Comparison of ENCODE assay signal across 8 mouse cellular contexts in genomic region chr7:25787456-25788219, GRCm38 (mm10). TPM values are rescaled to one million over a fixed set of nuclear protein-coding genes. Genes with fewer than 3 reads are reported as not detected.
A peak's percentile ranks its signal among the peaks of the same experiment; 100 is the strongest.
DNase-seq lines count a peak whose midpoint lies in the region; ATAC-seq and TF ChIP-seq lines count a peak whose summit lies in the region.

No protein-coding gene starts in this region.

- peak overlapping the region; percentile 66 for H3K4me3 ChIP-seq in embryonic facial prominence, embryonic 10.5 days
- peak overlapping the region; percentile 35; the same call in 1 of the 2 replicates for H3K4me3 ChIP-seq in liver, postnatal 0 days (ENCODE audit: low read depth, low read length)
- H3K4me3 ChIP-seq in stomach, embryonic 14.5 days (ENCODE audit: low read depth, low read length), result peak overlapping the region; percentile 65

- H3K27me3 ChIP-seq in embryonic facial prominence, embryonic 10.5 days (replicated peaks; ENCODE audit: low read depth, poor library complexity, severe bottlenecking), result peaks cover 40% of the 10 kb centered on the region; the same call in 1 of the 2 replicates
- H3K27me3 ChIP-seq in liver, postnatal 0 days (ENCODE audit: insufficient read depth, low read length), result peaks cover 11% of the 10 kb centered on the region
- H3K27me3 ChIP-seq in stomach, embryonic 14.5 days (ENCODE audit: control insufficient read depth, insufficient read depth, low read length), result no peaks in the 10 kb centered on the region

- 24% methylated on average over 9 of the region's 9 CpGs for WGBS in embryonic facial prominence, embryonic 10.5 days
- WGBS in liver, postnatal 0 days (ENCODE audit: insufficient replicate concordance), result 46% methylated on average over 9 of the region's 9 CpGs
- WGBS in stomach, embryonic 14.5 days, result 18% methylated on average over 9 of the region's 9 CpGs

- TF ChIP-seq EP300 in liver, postnatal 0 days (IDR thresholded peaks at IDR 0.05; ENCODE audit: low read depth), result no peak

- peak overlapping the region; percentile 21; the same call in 1 of the 2 replicates for H3K9ac ChIP-seq in liver, postnatal 0 days (replicated peaks)
- H3K9ac ChIP-seq in stomach, embryonic 14.5 days (replicated peaks; ENCODE audit: low read depth, low read length), result peak overlapping the region; percentile 48; the same call in 1 of the 2 replicates

- no peaks in the 10 kb centered on the region for H3K9me3 ChIP-seq in embryonic facial prominence, embryonic 10.5 days
- no peaks in the 10 kb centered on the region for H3K9me3 ChIP-seq in liver, postnatal 0 days (ENCODE audit: low read length)
- H3K9me3 ChIP-seq in stomach, embryonic 14.5 days (ENCODE audit: control insufficient read depth, low read depth, low read length), result no peaks in the 10 kb centered on the region

- TF ChIP-seq CTCF in liver, postnatal 0 days (IDR thresholded peaks at IDR 0.05; ENCODE audit: low read depth), result no peak

- no peak for ATAC-seq in liver, postnatal 0 days
- peak; percentile 1; the same call in 1 of the 2 replicates for ATAC-seq in stomach, embryonic 14.5 days (ENCODE audit: insufficient number of reproducible peaks, insufficient read depth, low FRiP score, low read depth)
- ATAC-seq in monocyte, adult 5-6 weeks (replicated peaks; ENCODE audit: insufficient number of reproducible peaks, low FRiP score, low TSS enrichment, poor library complexity, severe bottlenecking), result no peak

- H3K4me1 ChIP-seq in embryonic facial prominence, embryonic 10.5 days, result peaks cover 51% of the 10 kb centered on the region
- peaks cover 8% of the 10 kb centered on the region; the same call in 1 of the 2 replicates for H3K4me1 ChIP-seq in liver, postnatal 0 days (ENCODE audit: insufficient read depth)
- H3K4me1 ChIP-seq in stomach, embryonic 14.5 days (ENCODE audit: control insufficient read depth, insufficient read depth, low read length), result peaks cover 14% of the 10 kb centered on the region

- intact Hi-C loops in heart, postnatal 14 days (cut with DNase I), result loop anchor here (2.0 kb wide), 1 partner anchor 15 kb away; no protein-coding TSS in a partner anchor
- intact Hi-C loops in left cerebral cortex, postnatal 14 days (cut with DNase I), result no loop called here

- H3K4me2 ChIP-seq in liver, postnatal 0 days (ENCODE audit: low read depth, low read length), result peak overlapping the region; percentile 54
- H3K4me2 ChIP-seq in stomach, embryonic 14.5 days (replicated peaks; ENCODE audit: low read depth, low read length), result peak overlapping the region; percentile 69

- DNase-seq in gastrocnemius, adult 18-20 months (ENCODE audit: low spot score), result peak; percentile 32
- DNase-seq in gastrocnemius, postnatal 4 days (ENCODE audit: low spot score in 2 of 2), result no peak
- DNase-seq in embryonic facial prominence, embryonic 10.5 days (ENCODE audit: low spot score), result peak; percentile 15
- DNase-seq in heart, postnatal 14 days, result peak; percentile 53 to 54
- DNase-seq in liver, postnatal 0 days, result no peak
- no peak for DNase-seq in left cerebral cortex, postnatal 14 days (ENCODE audit: low spot score in 2 of 2)

- H3K27ac ChIP-seq in embryonic facial prominence, embryonic 10.5 days (replicated peaks), result peak overlapping the region; percentile 83
- no peak overlapping the region for H3K27ac ChIP-seq in liver, postnatal 0 days (ENCODE audit: low read depth)
- peak overlapping the region; percentile 84 for H3K27ac ChIP-seq in stomach, embryonic 14.5 days (ENCODE audit: low read length)

- peaks cover 8% of the 10 kb centered on the region; the same call in 1 of the 2 replicates for H3K36me3 ChIP-seq in embryonic facial prominence, embryonic 10.5 days (replicated peaks)
- H3K36me3 ChIP-seq in liver, postnatal 0 days (replicated peaks; ENCODE audit: insufficient read depth, low read length), result no peaks in the 10 kb centered on the region
- peaks cover 3% of the 10 kb centered on the region; the same call in 1 of the 2 replicates for H3K36me3 ChIP-seq in stomach, embryonic 14.5 days (ENCODE audit: control insufficient read depth, insufficient read depth, low read length)

RNA-seq across cellular contexts. Expression of gene Axl, which starts 0.9 kb away (rescaled TPM):
- 10 to 100 TPM; 27.6 to 42.7 TPM for total RNA-seq in gastrocnemius, adult 18-20 months (2021)
- total RNA-seq in gastrocnemius, postnatal 4 days (2021), result 100 to 1,000 TPM; 172 to 194 TPM
- polyA plus RNA-seq in embryonic facial prominence, embryonic 10.5 days (2016; fragmentation: Nextera tagmentation; extraction: Ambion mirVana), result 22.1 and 29.7 TPM in 2 replicates
- total RNA-seq in heart, postnatal 14 days (2021), result 100 to 1,000 TPM in 1 of 2 experiments, 10 to 100 TPM in 1; 94.3 to 122 TPM
- 26.6 and 27.4 TPM in 2 replicates for polyA plus RNA-seq in liver, postnatal 0 days (2015; fragmentation: Nextera tagmentation; extraction: Ambion mirVana)
- 66.4 and 75.3 TPM in 2 replicates for polyA plus RNA-seq in stomach, embryonic 14.5 days (2014; fragmentation: Nextera tagmentation; extraction: Ambion mirVana)
- 4.9 to 6.4 TPM (median 5.8 TPM) in 3 replicates for total RNA-seq in monocyte, adult 5-6 weeks (2017)
- 10 to 100 TPM; 35.9 to 38.8 TPM for total RNA-seq in left cerebral cortex, postnatal 14 days (2021)

RNA-seq across cellular contexts. Expression of gene Cyp2s1, which starts 29.1 kb away (rescaled TPM):
- total RNA-seq in gastrocnemius, adult 18-20 months (2021), result under 1 TPM; 0.16 to 0.28 TPM
- total RNA-seq in gastrocnemius, postnatal 4 days (2021), result under 1 TPM; 0.57 to 0.69 TPM
- 2.5 and 2.9 TPM in 2 replicates for polyA plus RNA-seq in embryonic facial prominence, embryonic 10.5 days (2016; fragmentation: Nextera tagmentation; extraction: Ambion mirVana)
- 1 to 10 TPM; 5.4 to 6.1 TPM for total RNA-seq in heart, postnatal 14 days (2021)
- 0.65 and 0.92 TPM in 2 replicates for polyA plus RNA-seq in liver, postnatal 0 days (2015; fragmentation: Nextera tagmentation; extraction: Ambion mirVana)
- 32.0 and 34.1 TPM in 2 replicates for polyA plus RNA-seq in stomach, embryonic 14.5 days (2014; fragmentation: Nextera tagmentation; extraction: Ambion mirVana)
- total RNA-seq in monocyte, adult 5-6 weeks (2017), result not detected in 3 replicates
- total RNA-seq in left cerebral cortex, postnatal 14 days (2021), result 1 to 10 TPM; 3.5 to 4.6 TPM

RNA-seq across cellular contexts. Expression of gene Hnrnpul1, which starts 33.1 kb away (rescaled TPM):
- total RNA-seq in gastrocnemius, adult 18-20 months (2021), result 10 to 100 TPM; 69.1 to 73.4 TPM
- 100 to 1,000 TPM; 131 to 132 TPM for total RNA-seq in gastrocnemius, postnatal 4 days (2021)
- 60.8 and 62.5 TPM in 2 replicates for polyA plus RNA-seq in embryonic facial prominence, embryonic 10.5 days (2016; fragmentation: Nextera tagmentation; extraction: Ambion mirVana)
- 10 to 100 TPM; 88.8 to 89.0 TPM for total RNA-seq in heart, postnatal 14 days (2021)
- polyA plus RNA-seq in liver, postnatal 0 days (2015; fragmentation: Nextera tagmentation; extraction: Ambion mirVana), result 21.4 and 22.6 TPM in 2 replicates
- polyA plus RNA-seq in stomach, embryonic 14.5 days (2014; fragmentation: Nextera tagmentation; extraction: Ambion mirVana), result 77.2 and 77.8 TPM in 2 replicates
- total RNA-seq in monocyte, adult 5-6 weeks (2017), result 116 to 171 TPM (median 131 TPM) in 3 replicates
- 100 to 1,000 TPM; 102 to 103 TPM for total RNA-seq in left cerebral cortex, postnatal 14 days (2021)

Comparison
In these comparisons a context has a peak if more than half of its experiments do, and no peak if none do; other contexts are left out.
1. DNase-seq: peak in gastrocnemius, adult 18-20 months (single experiment), embryonic facial prominence, embryonic 10.5 days (single experiment) and heart, postnatal 14 days (2 of 2); none in gastrocnemius, postnatal 4 days (0 of 2), liver, postnatal 0 days (single experiment) and left cerebral cortex, postnatal 14 days (0 of 2).
2. Peak in every context shown above with its lines, with median percentiles within 50 percentile points of each other: H3K4me3 ChIP-seq.